Mouse (Mus musculus) megakaryocyte, embryonic 14.5 days (primary cell): Measurements from ENCODE around the gene D630045J12Rik.

Experiments
- FLI1 ChIP-seq: IDR thresholded peaks from 2 replicates; pipeline ENCODE4 v1.6.1; 2012; ENCODE audit warnings: low read length, inconsistent platforms, mixed read lengths
- GATA1 ChIP-seq: IDR thresholded peaks from 3 replicates; pipeline ENCODE4 v1.6.1; 2012; ENCODE audit warnings: mixed read lengths, low read length, inconsistent platforms, borderline replicate concordance

GRCm38 (mm10) chr6:38102216-38102795, 151.5 kb downstream of the D630045J12Rik start:
- TF ChIP-seq FLI1 = no peak
- TF ChIP-seq GATA1 = no peak
